Mouse (Mus musculus) lung, adult 2 months (tissue): ENCODE results near the gene Ano9.

Experiments used
- CTCF ChIP-seq: fragments of 200-500 bp; IDR thresholded peaks from 2 replicates; pipeline ENCODE4 v1.5.1; 2011; ENCODE audit warnings: mild to moderate bottlenecking, low read length, control low read depth; ENCODE audit not compliant: insufficient read depth
- POLR2A ChIP-seq: fragments of 200-500 bp; IDR thresholded peaks from 2 replicates; pipeline ENCODE4 v1.6.1; 2011; ENCODE audit warnings: low read depth, mild to moderate bottlenecking, control low read depth, low read length, borderline replicate concordance; ENCODE audit errors: extremely low read depth

DNA sequence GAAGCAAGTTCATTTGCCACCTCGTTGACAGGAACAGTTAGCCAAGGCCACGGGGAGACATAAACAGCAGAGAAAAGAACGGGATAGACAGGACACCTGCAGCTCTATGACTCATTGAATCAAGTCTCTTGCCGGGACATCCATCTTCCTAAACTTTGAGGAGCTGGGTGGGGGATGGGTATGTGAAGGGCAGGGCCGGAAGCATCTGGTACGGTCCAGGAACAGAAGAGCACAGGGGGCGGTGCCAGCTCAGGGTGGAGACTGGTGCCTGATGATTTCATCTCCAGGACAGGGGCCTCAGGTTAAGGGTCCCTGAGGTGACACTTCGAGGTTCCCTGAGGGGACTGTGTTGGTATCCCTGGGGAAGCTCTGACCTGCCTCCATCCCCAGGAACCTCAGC lies 29.7 kb downstream of the Ano9 start:
- no peak for TF ChIP-seq CTCF
- no peak for TF ChIP-seq POLR2A
